Mouse (Mus musculus) left cerebral cortex, adult 11 months (tissue): ENCODE data around the gene Nckap5.

Source experiments
- DNase-seq: peaks from one replicate; pipeline ENCODE4 v3.0.0; 2022; ENCODE audit warnings: low spot score

Gene Nckap5

DNA sequence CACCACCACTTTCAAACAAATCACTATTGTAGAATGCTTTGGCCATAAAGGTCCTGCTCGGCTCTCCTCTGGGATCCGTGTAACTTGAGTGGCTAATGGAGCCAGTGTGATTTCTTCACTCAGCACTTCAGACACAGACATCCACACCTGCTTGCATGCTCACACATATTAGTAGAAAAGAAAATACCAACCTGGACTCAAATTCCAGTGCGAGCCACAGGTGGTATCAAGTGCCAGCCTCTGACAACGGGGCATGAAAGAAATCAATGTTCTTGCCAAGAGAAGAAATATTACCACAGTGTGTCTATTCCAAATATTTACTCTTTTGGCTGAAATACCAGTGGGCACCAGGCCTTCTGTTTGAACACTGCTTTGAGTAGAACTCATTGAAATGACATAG is 208.6 kb downstream of the Nckap5 start:
- no peak for DNase-seq

GRCm38 (mm10) chr1:126617464-126618041 is 213.0 kb downstream of the Nckap5 start:
- no peak for DNase-seq

- DNase-seq = no peak
These were observed 213.6 kb downstream of the Nckap5 start for GRCm38 (mm10) chr1:126616964-126617363.

GRCm38 (mm10) chr1:126612916-126613315 is 217.7 kb downstream of the Nckap5 start:
- DNase-seq = no peak

- DNase-seq = no peak
These were observed 222.0 kb downstream of the Nckap5 start for GRCm38 (mm10) chr1:126608586-126608985.

DNA sequence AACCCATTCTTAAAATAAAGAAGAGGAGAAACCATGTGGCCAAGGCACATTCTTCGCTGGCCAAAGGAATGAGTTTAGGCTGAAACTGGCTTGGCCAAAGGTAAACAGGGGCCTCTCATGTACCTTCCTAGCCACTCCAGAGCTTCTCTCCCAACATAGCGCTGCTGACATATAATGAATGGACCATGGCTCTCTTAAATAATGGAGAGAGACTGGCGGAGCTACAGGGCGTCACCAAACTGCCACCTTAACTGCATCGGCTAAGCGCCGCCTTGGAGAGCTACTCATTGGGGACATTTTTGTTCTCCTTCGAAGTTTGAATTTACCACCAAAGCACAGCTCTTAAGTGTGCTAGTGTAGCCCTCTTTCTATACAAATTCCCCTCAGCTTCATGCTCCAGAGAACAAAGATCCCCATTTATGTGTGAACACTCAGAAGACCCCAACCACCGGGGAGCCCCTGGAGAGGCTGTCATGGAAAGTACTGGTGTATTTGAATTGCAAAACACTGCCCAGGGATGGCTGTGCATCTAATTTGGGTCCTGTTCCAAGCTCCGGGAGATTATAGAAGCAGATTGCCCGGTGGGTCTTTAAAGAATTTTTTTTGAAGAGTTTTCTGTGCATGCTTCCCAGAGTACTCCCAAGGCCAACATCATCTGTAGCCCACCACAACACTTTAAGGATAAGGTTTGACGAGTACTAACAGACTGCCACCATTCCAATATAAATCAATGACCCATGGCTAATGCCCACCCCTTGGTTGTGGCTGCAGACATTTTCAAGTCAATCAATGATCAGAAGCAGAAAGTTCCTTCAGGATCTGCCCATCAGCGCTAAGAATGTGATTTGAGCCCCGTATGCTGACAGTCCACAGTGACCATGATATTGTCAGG is 224.2 kb downstream of the Nckap5 start:
- DNase-seq = no peak

DNA sequence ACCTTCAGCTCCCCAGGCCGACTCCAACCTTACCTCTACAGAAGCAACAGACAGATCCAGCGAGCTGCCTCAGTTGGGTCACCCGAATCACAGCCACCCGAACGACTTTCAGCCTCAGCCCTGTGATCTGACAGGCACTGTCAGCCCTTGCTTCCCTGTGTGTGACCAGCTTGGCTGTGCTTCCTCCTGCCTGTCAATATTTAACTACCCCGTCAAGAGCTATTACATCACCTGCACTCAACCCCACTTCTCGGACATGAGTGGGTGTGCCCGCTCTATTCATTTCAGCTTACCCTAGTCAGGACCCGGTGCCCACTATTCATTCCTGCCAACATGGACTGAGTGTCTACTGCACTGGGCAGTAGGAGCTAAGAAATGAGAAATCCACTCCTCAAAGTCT is 226.0 kb downstream of the Nckap5 start:
- DNase-seq = no peak

DNA sequence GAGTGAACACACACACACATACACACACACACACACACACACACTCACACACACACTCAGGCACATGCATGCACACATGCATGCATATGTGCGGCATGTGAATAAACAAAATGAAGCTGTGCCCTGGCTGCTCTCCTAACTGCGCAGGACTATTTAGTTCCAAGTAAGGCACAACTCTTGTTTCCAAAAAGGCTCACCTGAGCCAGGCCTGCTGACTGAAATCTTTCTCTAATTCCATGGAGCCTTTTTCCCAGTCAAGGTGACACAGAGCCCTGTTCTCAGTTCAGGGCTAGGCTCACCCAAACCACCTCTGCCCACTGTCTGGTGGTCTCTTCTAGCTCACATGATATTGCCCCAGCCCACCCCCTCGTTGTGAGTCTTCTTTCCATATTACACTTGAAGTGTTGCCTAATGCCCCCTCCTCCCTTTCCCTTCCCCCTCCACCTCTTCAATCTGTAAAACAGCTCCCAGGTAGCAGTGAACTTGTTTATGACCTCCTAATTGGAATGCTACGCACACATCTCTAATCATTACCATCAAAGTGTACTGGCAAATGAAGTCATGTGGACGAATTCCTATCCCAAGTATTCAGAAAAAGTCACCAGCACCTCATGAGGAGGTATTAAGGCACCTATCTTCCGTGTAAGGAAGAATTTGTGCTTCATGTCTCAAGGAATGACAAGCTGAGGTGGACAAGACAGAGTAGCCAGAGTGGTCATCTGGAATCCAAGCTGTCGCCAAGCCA is 226.7 kb downstream of the Nckap5 start:
- DNase-seq = no peak

DNA sequence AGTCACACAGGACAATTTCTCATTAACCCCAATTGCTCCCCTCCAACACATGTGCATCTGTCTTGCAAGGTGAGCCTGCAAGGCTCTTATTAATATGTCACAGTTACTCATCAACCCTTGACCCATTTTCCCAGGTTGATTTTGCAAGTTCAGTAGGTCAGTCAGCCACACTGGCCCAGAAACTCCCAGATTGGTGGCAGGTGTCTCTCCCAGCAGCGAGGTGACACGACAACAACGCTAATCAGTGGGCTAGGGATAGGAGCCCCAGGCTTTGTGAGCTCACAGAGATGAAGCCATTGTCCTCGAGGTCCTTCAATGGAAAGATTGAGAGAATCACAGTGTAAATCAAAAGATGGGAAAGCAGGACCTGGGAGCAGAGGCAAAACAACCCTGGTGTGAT is 230.0 kb downstream of the Nckap5 start:
- DNase-seq = no peak

DNA sequence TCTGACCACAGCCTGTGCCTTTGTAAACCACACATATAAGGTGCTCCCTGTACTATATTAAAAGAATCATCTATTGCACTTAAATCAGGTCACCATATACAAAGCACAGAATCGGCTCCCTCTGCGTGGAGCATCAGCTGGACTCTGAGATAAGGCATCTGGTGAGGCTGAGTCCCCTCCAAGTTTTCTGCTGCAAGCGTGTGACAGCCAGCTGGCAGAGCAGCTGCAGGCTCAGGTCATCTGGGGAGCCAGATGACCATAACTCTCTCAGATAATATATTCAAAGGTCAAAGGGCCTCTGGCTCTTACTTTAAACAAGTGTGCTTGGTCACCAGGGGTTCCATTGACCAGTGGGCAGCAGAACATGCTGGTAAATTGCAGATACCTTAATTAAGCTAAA is 233.2 kb downstream of the Nckap5 start:
- no peak for DNase-seq

DNA sequence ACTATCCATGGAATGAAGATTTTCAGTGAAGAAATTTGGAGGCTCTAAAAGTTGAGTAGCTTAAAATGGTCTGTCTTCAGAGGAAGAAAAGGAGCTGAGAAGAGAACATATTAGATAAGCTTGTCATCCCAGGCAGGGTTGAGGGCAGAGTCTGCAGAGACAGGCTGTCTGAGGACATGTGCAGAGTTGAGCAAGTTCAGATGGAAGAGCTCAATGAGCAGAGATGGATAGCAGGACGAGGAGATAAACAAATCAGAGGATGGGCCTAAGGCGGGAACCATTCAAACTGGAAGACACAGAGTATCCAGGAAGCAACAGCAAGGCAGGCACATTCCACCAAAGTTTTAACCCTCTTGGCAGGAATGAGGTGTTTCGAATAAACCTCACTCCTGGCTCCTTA is 235.8 kb downstream of the Nckap5 start:
- no peak for DNase-seq

DNA sequence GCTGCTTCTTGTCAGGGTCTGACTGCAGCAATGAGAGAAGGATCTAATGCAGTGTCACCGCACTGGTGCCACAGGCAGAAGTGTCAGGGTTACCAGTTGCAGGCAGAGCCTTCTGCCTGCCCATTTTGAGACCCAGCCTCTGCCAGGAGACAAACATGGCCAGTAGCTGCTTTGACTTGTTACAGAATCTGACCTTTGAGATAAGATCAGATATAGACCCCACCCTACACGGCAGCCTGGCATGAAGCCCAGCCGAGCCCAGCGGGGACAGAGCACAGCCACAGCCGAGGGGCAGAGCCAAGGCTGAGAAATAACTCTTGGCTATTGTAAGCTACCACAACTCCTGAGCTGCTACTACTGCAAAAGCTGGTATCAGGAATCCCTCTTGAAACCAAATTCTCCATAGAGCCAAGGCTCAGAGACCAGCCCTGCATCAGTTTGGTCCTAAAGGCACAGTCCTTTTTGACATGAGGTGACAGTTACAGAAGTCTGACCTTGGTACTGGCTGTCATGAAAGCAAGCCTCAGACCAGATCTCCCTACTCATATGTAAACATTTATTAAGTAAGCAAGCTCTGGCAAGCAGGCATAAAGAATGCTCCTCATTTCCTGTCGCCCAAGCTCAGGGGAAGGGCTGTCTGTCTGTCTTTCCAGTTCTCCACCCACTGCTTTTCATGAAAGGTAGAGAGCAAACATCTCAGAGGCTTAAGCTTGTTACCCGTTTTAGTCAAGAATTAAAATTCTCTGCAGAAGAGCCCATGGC is 237.4 kb downstream of the Nckap5 start:
- no peak for DNase-seq

GRCm38 (mm10) chr1:126590911-126591310 is 239.7 kb downstream of the Nckap5 start:
- DNase-seq = no peak

- no peak for DNase-seq
These were observed 252.4 kb downstream of the Nckap5 start for GRCm38 (mm10) chr1:126578163-126578562.

DNA sequence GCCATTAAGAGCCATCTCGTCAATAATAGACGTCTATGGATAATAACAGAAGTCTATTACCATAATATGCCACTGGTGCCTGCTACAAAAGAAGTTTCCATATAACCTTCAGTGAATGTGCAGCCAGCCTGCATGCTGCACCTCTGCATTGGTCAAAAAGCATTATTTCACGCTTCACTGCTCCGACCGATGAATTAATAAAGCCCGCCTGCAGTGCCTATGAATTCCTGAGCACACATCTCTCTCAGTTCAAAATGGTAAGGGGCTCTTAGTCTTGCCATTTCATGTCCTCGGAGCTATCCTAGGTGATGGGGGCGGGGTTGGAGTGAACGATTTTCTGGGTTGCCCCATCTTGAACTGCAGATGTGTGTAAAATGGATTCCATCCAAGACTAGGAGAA is 256.3 kb downstream of the Nckap5 start:
- DNase-seq = no peak

- DNase-seq = no peak
These were observed 256.9 kb downstream of the Nckap5 start for GRCm38 (mm10) chr1:126573714-126574113.

DNA sequence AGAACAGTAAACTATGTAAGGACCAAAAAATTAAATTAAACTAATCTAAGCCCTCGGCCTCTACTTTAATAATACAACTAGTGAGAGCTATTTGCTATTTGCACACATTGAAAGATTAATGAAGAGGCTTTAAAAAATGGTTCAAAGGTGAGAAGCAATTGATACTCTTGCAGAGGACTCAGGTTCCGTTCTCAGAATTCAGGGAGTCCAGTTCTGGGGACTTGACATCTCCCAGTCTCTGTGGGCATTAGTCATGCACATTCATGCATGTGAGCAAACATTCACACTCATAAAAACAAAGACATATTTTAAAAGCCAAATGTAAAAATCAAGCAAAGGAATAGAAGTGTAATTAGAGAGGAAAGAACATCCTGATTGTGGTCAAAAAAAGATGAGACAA is 257.5 kb downstream of the Nckap5 start:
- DNase-seq = no peak

GRCm38 (mm10) chr1:126569611-126570238 is 260.9 kb downstream of the Nckap5 start:
- DNase-seq = no peak

DNA sequence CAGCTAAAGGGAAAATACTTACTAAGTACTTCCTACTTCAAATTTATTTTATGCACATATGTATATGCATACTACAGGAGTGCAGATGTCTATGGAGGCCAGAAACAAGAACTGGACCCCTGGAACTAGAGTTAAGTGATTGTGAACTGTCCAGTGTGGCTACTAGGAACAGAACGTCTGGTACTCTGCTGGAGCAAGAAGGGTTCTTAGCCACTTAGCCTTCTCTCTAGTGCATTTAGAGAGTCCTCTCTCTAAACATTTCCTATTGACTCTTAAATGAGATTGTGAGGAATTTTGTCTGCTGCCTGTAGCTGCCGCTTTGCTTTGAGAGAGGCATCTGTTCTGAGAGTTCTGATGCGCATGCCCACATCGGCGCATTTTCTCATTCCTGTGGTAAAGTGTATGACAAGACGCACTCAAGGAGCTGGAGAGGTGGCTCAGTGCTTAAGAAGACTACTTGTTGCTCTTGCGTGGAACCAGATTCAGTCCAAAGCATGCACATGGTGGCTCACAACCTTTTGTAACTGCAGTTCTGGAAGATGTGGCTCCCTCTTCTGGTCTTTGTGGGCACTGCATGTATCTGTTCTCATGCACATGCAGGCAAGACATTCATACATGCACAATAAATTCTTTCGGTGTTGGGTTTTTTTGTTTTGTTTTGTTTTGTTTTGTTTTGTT is 261.9 kb downstream of the Nckap5 start:
- no peak for DNase-seq

GRCm38 (mm10) chr1:126565151-126565725 is 265.4 kb downstream of the Nckap5 start:
- DNase-seq = no peak

DNA sequence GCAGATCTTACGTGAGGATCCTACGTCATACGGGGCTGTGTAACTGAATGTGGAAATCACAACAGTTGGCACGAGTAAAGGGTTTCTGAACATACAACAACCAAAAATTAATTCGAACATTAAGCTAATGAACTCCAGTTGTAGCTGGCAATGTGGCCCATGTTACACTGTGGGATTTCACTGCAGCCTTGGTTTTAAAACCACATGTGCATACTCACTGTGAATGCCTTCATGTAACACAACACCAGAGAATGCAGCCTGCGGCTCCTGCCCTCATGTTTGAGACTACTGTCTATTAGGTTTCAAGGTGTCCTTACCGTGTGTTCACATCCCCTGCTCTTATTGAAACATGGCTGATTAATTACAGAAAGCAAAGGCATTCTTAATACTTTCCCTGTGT is 269.7 kb downstream of the Nckap5 start:
- no peak for DNase-seq
